Mouse (Mus musculus): Measurements from ENCODE around the gene Iqcf1. TPM values are rescaled to one million over a fixed set of nuclear protein-coding genes. Genes with fewer than 3 reads are reported as not detected.

Iqcf1 gene
- polyA plus RNA-seq, 1 experiment from 2014 or later, result not detected

DNA sequence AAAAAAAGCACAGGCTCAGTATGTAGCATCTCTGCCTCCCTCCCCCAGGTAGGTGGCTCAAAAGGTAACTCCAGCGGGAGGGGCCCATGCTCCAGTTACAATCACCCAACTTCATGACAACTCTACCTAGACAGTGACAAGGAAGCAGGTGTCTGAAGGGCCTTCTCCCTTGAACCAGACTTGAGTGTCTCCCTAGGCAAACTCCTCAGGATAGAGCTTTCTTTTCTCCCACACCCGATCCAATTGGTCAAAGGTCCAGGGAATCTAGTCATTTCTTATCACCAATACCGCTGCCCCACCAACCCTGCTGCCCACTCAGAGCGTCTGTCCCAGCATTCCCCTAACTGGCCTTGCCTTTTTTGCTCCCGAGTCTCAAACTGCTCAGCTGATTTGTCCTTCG lies 33.0 kb upstream of the Iqcf1 start:
- H3K4me3 ChIP-seq, result no peak overlapping the region
- 0 out of 2 replicates have a peak, but pooled peaks cover 7% of the 10 kb centered on the region for H3K27me3 ChIP-seq
- no peak overlapping the region for H3K27ac ChIP-seq
- H3K4me2 ChIP-seq, result no peak overlapping the region
- no peak overlapping the region for H3K9ac ChIP-seq
- no peak for ATAC-seq (ENCODE audit: borderline replicate concordance, extremely low read depth, low FRiP score, low TSS enrichment)
- no peaks in the 10 kb centered on the region for H3K9me3 ChIP-seq
- peaks cover 21% of the 10 kb centered on the region for H3K36me3 ChIP-seq
- peaks cover 15% of the 10 kb centered on the region for H3K4me1 ChIP-seq
- WGBS, result 81% methylated on average over 6 of the region's 6 CpGs

GRCm38 (mm10) chr9:106467746-106468145 lies 32.0 kb upstream of the Iqcf1 start:
- peaks cover 12% of the 10 kb centered on the region for H3K36me3 ChIP-seq
- H3K9me3 ChIP-seq, result no peaks in the 10 kb centered on the region
- no peak overlapping the region for H3K4me2 ChIP-seq
- H3K4me1 ChIP-seq, result peaks cover 23% of the 10 kb centered on the region
- 0 out of 2 replicates have a peak, but pooled peaks cover 7% of the 10 kb centered on the region for H3K27me3 ChIP-seq
- H3K9ac ChIP-seq, result no peak overlapping the region
- WGBS, result 84% methylated on average over 7 of the region's 7 CpGs
- no peak for ATAC-seq (ENCODE audit: borderline replicate concordance, extremely low read depth, low FRiP score, low TSS enrichment)
- no peak overlapping the region for H3K27ac ChIP-seq
- no peak overlapping the region for H3K4me3 ChIP-seq

DNA sequence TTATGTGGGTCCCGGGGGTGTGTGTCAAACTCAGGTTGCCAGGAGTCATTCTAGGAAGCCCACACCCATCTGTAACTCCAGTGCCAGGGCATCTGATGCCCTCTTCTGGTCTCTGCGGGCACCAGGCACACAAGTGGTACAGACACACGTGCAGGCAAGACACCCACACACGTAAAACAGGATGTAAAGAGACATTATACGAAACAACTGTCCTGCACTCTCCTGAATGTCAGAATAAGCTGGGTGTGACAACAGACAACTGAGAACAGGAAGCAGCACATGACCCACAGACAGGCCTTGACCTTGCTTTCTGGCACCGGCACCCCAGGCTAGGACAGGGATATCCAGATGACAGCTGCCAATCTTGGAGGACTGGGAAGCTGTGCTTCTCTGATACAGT lies 30.4 kb upstream of the Iqcf1 start:
- Histone ChIP-seq H3K27me3 (0 out of 2 replicates have a peak, but pooled peaks cover 7% of the 10 kb centered on the region), H3K36me3 (no peaks in the 10 kb centered on the region), H3K4me2 (no peak overlapping the region), H3K9ac (no peak overlapping the region), H3K4me3 (no peak overlapping the region), H3K27ac (no peak overlapping the region), H3K4me1 (peaks cover 33% of the 10 kb centered on the region), H3K9me3 (no peaks in the 10 kb centered on the region)
- ATAC-seq (ENCODE audit: borderline replicate concordance, extremely low read depth, low FRiP score, low TSS enrichment), result no peak
- 63% methylated on average over 6 of the region's 6 CpGs for WGBS

- Histone ChIP-seq H3K4me2 (no peak overlapping the region), H3K36me3 (no peaks in the 10 kb centered on the region), H3K4me3 (no peak overlapping the region), H3K27ac (no peak overlapping the region), H3K27me3 (0 out of 2 replicates have a peak, but pooled peaks cover 7% of the 10 kb centered on the region), H3K4me1 (peaks cover 34% of the 10 kb centered on the region), H3K9me3 (no peaks in the 10 kb centered on the region), H3K9ac (no peak overlapping the region)
- WGBS, result 59% methylated on average over 9 of the region's 9 CpGs
- ATAC-seq (ENCODE audit: borderline replicate concordance, extremely low read depth, low FRiP score, low TSS enrichment), result no peak
These were observed 30.0 kb upstream of the Iqcf1 start for GRCm38 (mm10) chr9:106469776-106470175.

DNA sequence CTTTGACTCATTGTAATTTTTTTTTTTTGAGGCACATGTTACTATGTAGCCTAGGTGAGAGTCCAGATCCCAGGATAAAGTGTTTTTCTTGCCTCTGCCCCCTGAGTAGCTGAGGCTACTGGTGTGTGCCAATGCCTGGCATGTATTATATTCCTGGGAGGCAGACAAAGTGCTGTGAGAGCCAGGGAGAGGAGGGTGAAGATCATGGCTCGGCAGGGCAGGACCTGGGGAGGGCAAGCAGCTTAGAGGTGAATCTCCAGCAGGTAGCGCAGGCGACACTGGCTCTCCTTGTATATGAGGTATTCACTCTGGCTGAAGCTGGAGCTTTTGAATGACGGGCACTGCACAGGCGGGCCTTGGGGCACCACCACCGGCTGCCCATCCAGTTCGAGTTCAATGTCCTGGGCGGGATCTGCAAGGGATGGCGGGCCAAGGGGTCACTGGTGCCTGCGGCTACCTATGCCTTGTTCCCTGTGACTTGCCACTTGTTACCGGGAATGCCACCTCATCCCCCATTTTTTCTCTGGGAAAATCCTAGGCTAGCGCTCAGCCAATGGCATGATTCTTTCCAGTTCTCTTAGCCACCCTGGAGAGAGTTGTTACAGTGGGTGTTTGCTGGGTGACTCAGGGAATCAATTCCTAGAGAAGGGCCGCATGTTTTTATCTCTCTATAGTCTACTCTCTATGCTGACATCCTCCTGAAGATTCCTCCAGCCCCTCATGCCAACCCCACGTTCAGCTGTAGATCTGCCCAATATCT lies 28.6 kb upstream of the Iqcf1 start:
- Histone ChIP-seq H3K9ac (no peak overlapping the region; the same call in 1 of the 2 replicates), H3K4me1 (peaks cover 40% of the 10 kb centered on the region), H3K27me3 (no peaks in the 10 kb centered on the region), H3K36me3 (no peaks in the 10 kb centered on the region), H3K4me3 (no peak overlapping the region), H3K27ac (no peak overlapping the region), H3K9me3 (no peaks in the 10 kb centered on the region), H3K4me2 (peak overlapping the region; percentile 40)
- no peak for ATAC-seq (ENCODE audit: borderline replicate concordance, extremely low read depth, low FRiP score, low TSS enrichment)
- WGBS, result 71% methylated on average over 13 of the region's 14 CpGs

DNA sequence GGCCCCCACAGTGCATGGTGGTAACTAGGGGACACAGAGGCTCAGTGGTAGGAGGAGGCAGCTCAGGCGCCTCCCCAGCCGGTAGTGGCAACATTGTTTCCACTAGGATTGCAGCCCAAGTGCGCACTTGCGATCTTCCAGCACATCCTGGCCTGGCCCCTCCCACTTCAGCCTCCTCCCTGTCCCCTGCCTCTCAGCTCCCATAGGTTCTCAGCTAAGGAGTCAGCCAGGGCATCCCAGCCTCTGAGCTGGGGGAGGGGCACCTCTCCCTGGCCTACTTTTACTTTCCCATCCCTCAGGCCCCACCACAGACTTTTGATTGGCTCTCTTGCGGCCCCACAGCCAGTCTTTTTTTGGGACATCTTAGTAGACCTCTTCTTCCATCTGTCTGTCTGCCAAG lies 27.9 kb upstream of the Iqcf1 start:
- H3K9ac ChIP-seq, result no peak overlapping the region; the same call in 1 of the 2 replicates
- peaks cover 45% of the 10 kb centered on the region for H3K4me1 ChIP-seq
- H3K36me3 ChIP-seq, result no peaks in the 10 kb centered on the region
- peak overlapping the region; percentile 40 for H3K4me2 ChIP-seq
- H3K27ac ChIP-seq, result 0 out of 2 replicates have a peak overlapping the region, but pooled peaks have one; percentile 30
- WGBS, result 10% methylated on average over 5 of the region's 5 CpGs
- H3K4me3 ChIP-seq, result no peak overlapping the region
- H3K9me3 ChIP-seq, result no peaks in the 10 kb centered on the region
- ATAC-seq (ENCODE audit: borderline replicate concordance, extremely low read depth, low FRiP score, low TSS enrichment), result peak; percentile 13; the same call in 1 of the 2 replicates
- H3K27me3 ChIP-seq, result no peaks in the 10 kb centered on the region

- peaks cover 45% of the 10 kb centered on the region for H3K4me1 ChIP-seq
- no peak overlapping the region for H3K9ac ChIP-seq
- H3K4me2 ChIP-seq, result peak overlapping the region; percentile 40; the same call in 1 of the 2 replicates
- H3K27ac ChIP-seq, result peak overlapping the region; percentile 30; the same call in 1 of the 2 replicates
- no peak for ATAC-seq (ENCODE audit: borderline replicate concordance, extremely low read depth, low FRiP score, low TSS enrichment)
- H3K9me3 ChIP-seq, result no peaks in the 10 kb centered on the region
- 55% methylated on average over 4 of the region's 4 CpGs for WGBS
- H3K36me3 ChIP-seq, result no peaks in the 10 kb centered on the region
- no peaks in the 10 kb centered on the region for H3K27me3 ChIP-seq
- H3K4me3 ChIP-seq, result no peak overlapping the region
These were observed 27.4 kb upstream of the Iqcf1 start for GRCm38 (mm10) chr9:106472321-106472720.

- Histone ChIP-seq H3K36me3 (no peaks in the 10 kb centered on the region), H3K9me3 (no peaks in the 10 kb centered on the region), H3K4me2 (no peak overlapping the region), H3K9ac (no peak overlapping the region), H3K4me1 (peaks cover 52% of the 10 kb centered on the region), H3K27ac (no peak overlapping the region), H3K27me3 (no peaks in the 10 kb centered on the region), H3K4me3 (no peak overlapping the region)
- 83% methylated on average over 16 of the region's 16 CpGs for WGBS
- ATAC-seq (ENCODE audit: borderline replicate concordance, extremely low read depth, low FRiP score, low TSS enrichment), result no peak
These were observed 26.6 kb upstream of the Iqcf1 start for GRCm38 (mm10) chr9:106473081-106473752.

- H3K4me1 ChIP-seq, result peaks cover 58% of the 10 kb centered on the region
- no peaks in the 10 kb centered on the region for H3K27me3 ChIP-seq
- no peak for ATAC-seq (ENCODE audit: borderline replicate concordance, extremely low read depth, low FRiP score, low TSS enrichment)
- no peaks in the 10 kb centered on the region for H3K9me3 ChIP-seq
- H3K27ac ChIP-seq, result no peak overlapping the region
- H3K9ac ChIP-seq, result no peak overlapping the region
- 77% methylated on average over 5 of the region's 5 CpGs for WGBS
- no peak overlapping the region for H3K4me3 ChIP-seq
- H3K36me3 ChIP-seq, result no peaks in the 10 kb centered on the region
- H3K4me2 ChIP-seq, result no peak overlapping the region
These were observed 26.0 kb upstream of the Iqcf1 start for GRCm38 (mm10) chr9:106473753-106474105.

DNA sequence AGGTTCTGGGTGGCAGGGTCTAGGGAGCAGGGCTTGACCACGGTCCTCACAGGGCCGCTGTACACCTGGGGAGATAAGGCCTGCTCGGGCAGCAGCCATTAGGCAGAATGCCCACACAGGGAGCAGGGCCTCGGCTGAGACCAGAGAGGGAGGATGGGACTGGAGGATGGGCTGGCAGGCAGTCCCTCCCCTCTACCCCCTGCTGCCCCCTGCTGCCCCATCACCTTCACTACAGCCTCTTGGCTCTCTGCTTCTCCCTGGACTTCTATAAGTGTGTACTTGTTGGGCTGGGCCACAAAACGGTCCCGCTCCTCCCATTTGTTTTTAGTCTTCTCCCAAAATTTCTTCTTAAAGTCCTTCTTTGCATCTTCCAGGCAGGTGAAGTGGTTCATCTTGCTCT lies 25.3 kb upstream of the Iqcf1 start:
- H3K4me2 ChIP-seq, result peak overlapping the region; percentile 26; the same call in 1 of the 2 replicates
- no peak overlapping the region for H3K27ac ChIP-seq
- 5% methylated on average over 6 of the region's 6 CpGs for WGBS
- peaks cover 59% of the 10 kb centered on the region for H3K4me1 ChIP-seq
- H3K36me3 ChIP-seq, result no peaks in the 10 kb centered on the region
- H3K9me3 ChIP-seq, result no peaks in the 10 kb centered on the region
- H3K4me3 ChIP-seq, result no peak overlapping the region
- H3K9ac ChIP-seq, result no peak overlapping the region
- no peaks in the 10 kb centered on the region for H3K27me3 ChIP-seq
- ATAC-seq (ENCODE audit: borderline replicate concordance, extremely low read depth, low FRiP score, low TSS enrichment), result no peak

DNA sequence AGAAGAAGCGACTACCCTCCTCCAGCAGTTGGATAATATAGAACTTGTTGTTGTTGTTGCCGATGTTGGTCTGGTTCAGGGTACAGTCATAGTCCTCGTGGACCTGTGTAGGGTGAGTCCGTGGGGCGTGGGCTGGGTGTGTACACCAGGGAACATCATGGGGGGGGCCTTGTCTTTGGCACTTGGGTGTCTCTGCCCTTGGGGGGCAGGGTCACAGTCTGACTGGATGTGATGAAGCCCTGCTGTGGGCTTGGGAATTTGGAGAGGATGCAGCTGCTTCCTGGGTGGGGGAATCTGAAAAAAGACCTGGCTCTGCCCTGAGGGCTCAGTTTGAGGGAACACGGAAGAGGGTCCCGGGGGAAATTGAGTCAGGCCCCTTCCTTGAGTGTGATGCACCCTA lies 24.7 kb upstream of the Iqcf1 start:
- H3K4me1 ChIP-seq, result peaks cover 59% of the 10 kb centered on the region
- no peak overlapping the region for H3K27ac ChIP-seq
- no peak for ATAC-seq (ENCODE audit: borderline replicate concordance, extremely low read depth, low FRiP score, low TSS enrichment)
- WGBS, result 61% methylated on average over 7 of the region's 7 CpGs
- no peaks in the 10 kb centered on the region for H3K27me3 ChIP-seq
- H3K36me3 ChIP-seq, result no peaks in the 10 kb centered on the region
- no peak overlapping the region for H3K9ac ChIP-seq
- H3K4me3 ChIP-seq, result no peak overlapping the region
- H3K4me2 ChIP-seq, result 0 out of 2 replicates have a peak overlapping the region, but pooled peaks have one; percentile 26
- H3K9me3 ChIP-seq, result no peaks in the 10 kb centered on the region

DNA sequence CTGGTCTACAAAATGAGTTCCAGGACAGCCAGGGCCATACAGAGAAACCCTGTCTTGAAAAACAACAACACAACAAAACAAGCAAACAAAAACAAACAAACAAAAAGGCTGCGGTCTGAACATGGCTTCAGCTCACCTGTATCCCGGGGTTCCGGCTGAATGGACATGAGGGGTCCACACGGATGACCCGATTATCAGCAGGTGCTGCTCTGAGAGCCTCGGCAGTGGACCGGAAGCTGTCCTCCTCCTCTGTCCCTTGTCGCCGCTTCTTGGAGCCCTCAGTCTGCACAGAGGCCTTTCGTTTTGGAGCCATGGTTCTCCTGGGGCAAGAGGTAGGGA lies 24.1 kb upstream of the Iqcf1 start, which contains the start of gene Rrp9:
TSS of gene Rrp9 (plus strand) at position 301 of the 339 bp plus-strand sequence.
- no peaks in the 10 kb centered on the region for H3K9me3 ChIP-seq
- peak within 1 kb of the TSS; percentile 48 for H3K4me2 ChIP-seq
- no peak for ATAC-seq (ENCODE audit: borderline replicate concordance, extremely low read depth, low FRiP score, low TSS enrichment)
- no peaks in the 10 kb centered on the region for H3K27me3 ChIP-seq
- peaks cover 59% of the 10 kb centered on the region for H3K4me1 ChIP-seq
- 0 out of 2 replicates have a peak, but pooled peaks cover under 1% of the 10 kb centered on the region for H3K36me3 ChIP-seq
- peak within 1 kb of the TSS; percentile 76 for H3K27ac ChIP-seq
- WGBS, result 76% methylated on average over 10 of the region's 10 CpGs
- peak within 1 kb of the TSS; percentile 23 for H3K9ac ChIP-seq
- H3K4me3 ChIP-seq, result peak within 1 kb of the TSS; percentile 74

All from lung, embryonic 15.5 days (tissue).